Mouse (Mus musculus): Measurements from ENCODE around the gene Pde3b.
A peak's percentile ranks its signal among the peaks of the same experiment; 100 is the strongest.
"Not testable (repeated sequence)": the region's sequence is repeated elsewhere in the genome, so short reads cannot be mapped to it uniquely, and the experiment has no call there.

Pde3b gene

DNA sequence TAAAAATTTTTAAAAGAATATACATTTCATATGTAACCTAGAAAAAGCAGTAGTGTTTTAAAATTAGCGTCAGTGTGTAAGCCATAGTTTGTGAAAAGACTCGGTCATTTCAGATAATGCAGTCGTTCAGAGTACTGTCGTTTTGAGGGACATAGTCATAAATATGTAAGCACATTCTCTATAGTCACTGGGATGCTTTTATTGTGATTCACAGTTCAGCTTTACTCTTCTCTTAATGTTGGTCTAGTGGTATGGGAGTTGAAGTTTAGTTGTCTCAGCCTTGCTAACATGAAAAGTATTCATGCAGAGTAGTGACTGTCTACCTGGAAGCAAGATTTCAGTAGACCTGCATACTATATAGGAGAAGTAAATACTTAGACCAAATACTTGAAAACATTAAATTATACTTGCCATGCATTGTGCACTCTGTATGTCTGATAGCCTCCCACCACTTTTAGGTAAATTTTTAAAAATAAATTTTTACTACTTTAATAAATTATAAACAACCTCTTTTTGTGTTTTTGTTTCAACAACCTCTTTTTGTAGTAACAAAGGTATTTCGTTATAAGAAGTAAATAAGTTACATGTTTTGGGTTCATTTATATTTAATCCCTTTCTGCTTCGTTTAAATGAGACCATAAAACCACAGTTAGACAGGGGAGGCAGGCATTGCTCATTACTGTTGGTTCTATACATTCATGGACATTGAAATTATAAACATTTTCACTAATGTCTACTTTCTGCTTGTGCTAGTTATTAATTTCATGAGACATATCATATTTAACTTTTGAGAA, 65.3 kb downstream of the Pde3b start:
- DNase-seq: no peak

GRCm38 (mm10) chr7:114481008-114481407, 65.9 kb downstream of the Pde3b start:
- no peak for DNase-seq

DNA sequence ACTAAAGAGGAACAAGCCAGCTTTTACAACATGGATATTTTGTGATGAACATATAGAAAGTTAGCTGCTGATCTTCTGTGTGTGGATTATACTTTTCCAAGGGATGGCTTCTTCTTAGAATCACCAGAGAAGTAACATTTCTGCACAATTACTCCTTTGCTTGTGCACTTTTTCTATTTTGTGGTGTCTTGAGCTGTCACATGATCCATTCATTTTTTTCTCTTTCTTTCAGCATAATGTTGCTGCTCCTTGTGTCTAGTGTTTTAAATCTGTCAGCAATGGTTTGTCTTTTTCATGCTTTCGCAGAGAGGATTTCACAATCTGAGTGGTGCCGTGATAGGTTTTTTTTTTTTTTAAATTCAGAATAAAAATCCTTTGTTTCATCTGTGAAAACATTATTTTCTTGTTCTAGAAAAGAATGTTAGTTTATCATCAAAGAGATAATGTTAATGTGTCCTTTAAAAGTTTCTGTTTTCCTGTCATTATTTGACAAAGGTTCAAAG, 66.4 kb downstream of the Pde3b start:
- DNase-seq: no peak

DNA sequence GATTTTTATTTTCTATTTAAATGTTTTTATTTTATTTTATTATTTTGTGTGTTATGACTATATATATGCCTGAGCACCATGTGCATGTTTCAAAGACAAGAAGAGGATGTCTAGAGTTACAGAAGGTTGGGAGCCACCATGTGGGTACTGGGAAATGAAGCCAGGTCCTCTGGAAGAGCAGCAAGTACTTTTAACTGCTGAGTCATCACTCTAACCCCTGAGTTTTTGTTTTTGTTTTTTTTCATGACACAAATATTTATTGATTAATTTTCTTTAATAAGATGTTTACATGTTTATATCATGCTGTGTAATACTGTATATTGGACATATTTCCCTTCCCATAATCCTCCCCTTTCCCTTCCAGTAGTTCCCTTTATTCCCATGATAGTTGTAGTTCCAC, 77.5 kb downstream of the Pde3b start:
- DNase-seq: no peak

GRCm38 (mm10) chr7:114494033-114494432, 79.0 kb downstream of the Pde3b start:
- no peak for DNase-seq

- no peak for DNase-seq
Observed at GRCm38 (mm10) chr7:114499293-114499692, 84.2 kb downstream of the Pde3b start.

- DNase-seq: no peak
Observed at GRCm38 (mm10) chr7:114508879-114509278, 93.8 kb downstream of the Pde3b start.

GRCm38 (mm10) chr7:114520122-114520521, 105.0 kb downstream of the Pde3b start:
- DNase-seq: no peak

GRCm38 (mm10) chr7:114526245-114526644, 111.2 kb downstream of the Pde3b start:
- no peak for DNase-seq

DNA sequence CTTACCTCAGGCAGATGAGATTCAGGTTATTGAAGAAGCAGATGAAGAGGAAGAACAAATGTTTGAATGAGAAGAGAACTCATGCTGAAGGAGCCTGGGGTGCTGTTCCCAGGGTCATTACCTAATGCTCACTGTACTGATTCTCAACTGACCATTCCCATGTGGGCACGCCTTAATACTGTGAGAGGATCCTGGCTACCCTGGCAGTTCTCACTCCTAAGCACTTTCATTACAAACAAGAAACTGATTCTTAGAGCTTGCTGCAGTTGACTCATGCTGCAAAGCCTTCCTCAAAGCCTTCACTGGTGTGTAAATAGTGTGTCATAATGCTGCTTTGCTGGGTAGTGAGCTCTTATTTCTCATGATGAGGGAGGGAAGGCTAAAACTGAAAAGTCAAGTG, 121.1 kb downstream of the Pde3b start:
- no peak for DNase-seq

DNA sequence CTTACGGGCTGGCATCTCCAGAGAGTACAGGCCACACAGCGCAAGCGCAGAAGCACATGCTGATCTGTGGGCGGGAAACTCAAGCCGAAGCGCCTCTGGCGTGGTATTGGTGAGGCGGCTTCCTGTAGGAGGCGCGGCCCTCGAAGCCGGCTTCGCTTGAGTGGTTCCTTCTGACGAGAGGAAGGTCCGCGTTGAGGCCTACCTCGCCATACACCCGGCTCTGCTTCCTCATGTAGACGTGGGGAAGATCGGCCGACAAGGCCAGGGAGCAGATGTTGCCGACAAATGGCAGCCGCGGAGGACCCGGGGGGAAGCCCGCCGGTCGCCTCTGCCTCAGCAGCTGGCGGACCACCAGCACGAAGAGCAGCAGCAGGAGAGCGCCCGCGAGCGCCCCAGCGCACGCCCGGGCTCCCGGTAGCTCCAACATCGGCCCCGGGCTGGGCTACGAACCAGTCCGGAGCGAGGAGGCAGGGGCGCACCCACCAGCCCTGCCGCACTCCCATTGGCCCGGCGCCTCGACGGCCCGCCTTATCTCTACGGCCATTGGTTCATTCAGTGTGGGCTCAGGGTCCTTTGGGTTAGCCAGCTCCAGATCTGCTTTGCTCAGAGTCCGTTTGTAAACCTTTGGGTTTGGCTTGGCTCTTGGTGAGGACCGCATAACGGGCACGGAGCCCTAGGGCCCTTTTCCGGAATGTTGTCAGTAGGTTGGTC, 147.6 kb downstream of the Pde3b start, which contains the start of gene Cyp2r1:
Gene Cyp2r1, minus strand, starts transcription at position 442 of the 711 bp plus-strand sequence.
- DNase-seq: peak; percentile 90

DNA sequence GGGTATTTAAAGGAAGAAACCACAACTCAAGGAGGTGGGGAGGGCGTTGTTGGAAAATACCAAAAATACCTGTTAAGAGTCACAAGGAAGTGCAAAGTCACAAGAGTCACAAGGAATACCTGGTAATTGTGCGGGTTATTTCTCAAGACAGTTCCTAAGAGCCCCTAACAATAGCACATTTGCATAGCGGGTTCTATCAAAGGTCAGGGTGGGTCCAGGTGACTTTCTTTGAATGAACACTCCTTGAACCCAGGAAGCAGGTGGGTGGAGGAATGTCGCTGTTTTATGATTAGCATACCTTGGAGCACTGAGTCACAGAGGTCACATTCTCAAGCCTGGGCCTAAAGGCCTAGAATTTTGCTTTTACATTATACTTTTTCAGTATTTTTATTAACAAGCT, 158.8 kb downstream of the Pde3b start:
- not testable (repeated sequence) for DNase-seq

DNA sequence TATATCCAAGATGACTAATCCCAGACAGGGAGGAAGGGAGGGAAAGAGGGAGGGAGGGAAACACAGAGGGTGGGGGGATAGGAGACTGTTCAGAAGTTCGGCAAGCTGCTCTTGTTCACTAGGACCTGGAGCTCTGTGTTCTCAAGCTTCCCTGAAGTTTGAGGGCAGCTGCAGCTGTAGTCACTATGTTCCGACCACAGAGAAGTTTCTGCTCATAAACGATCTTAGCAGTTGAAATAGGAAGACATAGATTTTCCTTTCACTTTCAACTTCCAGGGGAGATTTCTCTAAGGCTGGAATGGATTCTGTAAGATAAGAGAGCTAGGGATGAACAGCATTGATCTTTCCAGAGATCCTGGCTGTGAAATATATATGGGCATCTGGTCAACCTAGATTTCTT, 161.8 kb downstream of the Pde3b start:
- no peak for DNase-seq

GRCm38 (mm10) chr7:114577665-114578064, 162.6 kb downstream of the Pde3b start:
- DNase-seq: no peak

DNA sequence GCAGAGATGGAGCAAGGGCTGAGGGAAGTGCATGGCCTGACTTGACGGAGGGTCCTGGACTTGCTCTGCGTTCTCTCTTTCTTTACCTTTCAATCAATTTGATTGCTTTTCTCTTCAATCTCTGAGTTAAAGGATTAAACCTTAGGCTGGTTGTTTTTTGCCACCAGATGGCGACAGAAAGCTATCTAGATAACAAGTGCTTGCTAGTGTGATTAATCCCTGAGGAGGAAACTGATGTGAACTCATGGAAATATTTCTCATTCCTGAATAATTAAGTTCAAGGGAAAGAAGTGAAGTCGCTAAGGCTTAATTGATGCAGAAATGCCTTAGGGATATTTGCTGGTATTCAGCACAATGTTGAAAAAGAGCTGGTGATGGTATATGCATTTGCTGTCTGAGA, 165.3 kb downstream of the Pde3b start:
- DNase-seq: peak; percentile 73

DNA sequence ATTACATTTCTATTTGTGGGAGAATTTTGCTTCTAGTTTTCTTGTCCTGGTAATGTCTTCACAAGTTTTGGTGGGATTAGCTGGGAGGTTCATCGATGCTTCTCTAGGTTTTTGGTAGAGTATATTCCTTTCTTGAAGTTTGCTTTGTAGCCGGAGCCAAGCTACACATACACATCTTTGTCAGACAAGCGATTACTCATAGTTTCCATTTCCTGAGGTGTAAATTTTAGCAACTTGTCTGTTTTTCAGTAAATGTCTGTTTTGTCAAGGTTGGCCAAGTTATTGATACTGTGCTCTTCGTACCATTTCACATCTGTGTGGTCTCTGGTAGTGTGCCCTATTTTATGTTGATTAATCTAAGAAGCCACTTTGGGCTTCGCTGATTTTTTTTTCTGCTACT, 166.1 kb downstream of the Pde3b start:
- DNase-seq: no peak

DNA sequence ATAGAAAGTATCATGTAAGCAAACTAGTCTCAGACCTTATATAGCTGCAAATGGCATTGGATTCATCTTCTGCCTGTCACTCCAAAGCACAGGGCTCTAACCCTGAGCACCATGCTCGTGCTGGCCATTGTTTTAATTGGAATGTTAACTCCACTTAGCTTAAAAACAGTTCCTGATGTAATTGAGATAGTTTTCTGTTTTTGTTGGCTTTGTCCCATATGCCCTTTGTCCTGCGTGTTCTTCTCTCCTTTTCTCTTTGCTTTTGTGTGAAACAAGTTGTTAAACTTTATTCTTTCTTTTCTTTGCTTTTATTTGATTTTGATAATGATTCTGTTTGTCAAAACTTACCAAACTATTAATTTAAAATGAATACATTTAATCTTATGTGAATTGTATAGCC, 167.4 kb downstream of the Pde3b start:
- DNase-seq: peak; percentile 10

Measured in kidney, postnatal 14 days (tissue).